In genomic region chr5:31222696-31223095, GRCm38 (mm10) we compare ENCODE assay signal across 25 mouse cellular contexts. TPM values are rescaled to one million over a fixed set of nuclear protein-coding genes. Genes with fewer than 3 reads are reported as not detected.
A peak's percentile ranks its signal among the peaks of the same experiment; 100 is the strongest.
DNase-seq lines count a peak whose midpoint lies in the region; TF ChIP-seq lines count a peak whose summit lies in the region.
"Had no signal": no experiment of that assay in that cellular context is flagged by ENCODE, and none has a peak within 500 bp of the region (broad histone marks: within the 10 kb centered on the region; RNA-seq: fewer than 3 reads in every experiment).

No protein-coding gene starts in this region.

- H3K4me3 ChIP-seq in cerebellum, adult 2 months (replicated peaks; ENCODE audit: insufficient read depth, low read depth, low read length) = no peak overlapping the region
- H3K4me3 ChIP-seq in testis, adult 2 months (ENCODE audit: control insufficient read depth, low read depth, low read length) = peak overlapping the region; percentile 46
- H3K4me3 ChIP-seq: embryonic facial prominence, embryonic 10.5 days; embryonic facial prominence, embryonic 12.5 days; forebrain, embryonic 13.5 days; forebrain, embryonic 15.5 days had no signal

- no peak for TF ChIP-seq CTCF in cerebellum, adult 2 months (IDR thresholded peaks at IDR 0.05; ENCODE audit: borderline replicate concordance, insufficient read depth, low read depth, low read length)
- TF ChIP-seq CTCF in testis, adult 2 months (IDR thresholded peaks at IDR 0.05; ENCODE audit: control insufficient read depth, insufficient read depth, insufficient replicate concordance, low read depth, low read length) = no peak

- 94% methylated on average over 9 of the region's 9 CpGs for WGBS in cerebellum, adult 2 months

- H3K36me3 ChIP-seq in testis, adult 2 months (ENCODE audit: control insufficient read depth, insufficient read depth, low read length) = no peaks in the 10 kb centered on the region
- H3K36me3 ChIP-seq: embryonic facial prominence, embryonic 10.5 days; embryonic facial prominence, embryonic 12.5 days; forebrain, embryonic 15.5 days; G1E had no signal

- no peak overlapping the region for H3K27ac ChIP-seq in cerebellum, adult 2 months (ENCODE audit: insufficient read depth, low read length)
- no peak overlapping the region for H3K27ac ChIP-seq in testis, adult 2 months (ENCODE audit: control insufficient read depth, insufficient read depth, low read depth, low read length)
- H3K27ac ChIP-seq: embryonic facial prominence, embryonic 10.5 days; embryonic facial prominence, embryonic 12.5 days; forebrain, embryonic 13.5 days; forebrain, embryonic 15.5 days had no signal

- peak; percentile 28 for DNase-seq in cerebellum, adult 11-12 months
- DNase-seq in cerebellum, adult 2 months = no peak
- peak; percentile 13 to 29 for DNase-seq in cerebellum, postnatal 10 days
- DNase-seq in cerebellum, adult 8-10 months = no peak
- DNase-seq in kidney, adult 11 months = peak; percentile 9
- no peak for DNase-seq in kidney, postnatal 36 days
- no peak for DNase-seq in testis, postnatal 14 days (ENCODE audit: low spot score)
- DNase-seq: adrenal gland, adult 8-10 months; adrenal gland, postnatal 14 days; adrenal gland, postnatal 36 days; B cell, adult 2 months; cerebellum, adult 18-20 months; forebrain, postnatal 0 days had no signal

- TF ChIP-seq POLR2A in cerebellum, adult 2 months (IDR thresholded peaks at IDR 0.05; ENCODE audit: borderline replicate concordance, insufficient read depth, low read length) = no peak
- TF ChIP-seq POLR2A in testis, adult 2 months (IDR thresholded peaks at IDR 0.05; ENCODE audit: control insufficient read depth, low read depth, low read length) = no peak

- peaks cover 2% of the 10 kb centered on the region; the same call in 1 of the 2 replicates for H3K4me1 ChIP-seq in cerebellum, adult 2 months (ENCODE audit: control insufficient read depth, insufficient read depth, low read length)
- H3K4me1 ChIP-seq in testis, adult 2 months (ENCODE audit: control insufficient read depth, insufficient read depth, low read length) = no peaks in the 10 kb centered on the region

- H3K27me3 ChIP-seq in cerebellum, adult 2 months (ENCODE audit: control insufficient read depth, insufficient read depth, low read length) = no peaks in the 10 kb centered on the region
- H3K27me3 ChIP-seq in testis, adult 2 months (ENCODE audit: control insufficient read depth, insufficient read depth, low read length) = no peaks in the 10 kb centered on the region
- H3K27me3 ChIP-seq: CH12.LX; embryonic facial prominence, embryonic 12.5 days; forebrain, embryonic 13.5 days; forebrain, embryonic 15.5 days; Patski had no signal

RNA-seq across cellular contexts. Expression of gene Ppm1g, which starts 2.2 kb away (rescaled TPM):
- polyA plus RNA-seq in cerebellum, adult 2 months (2012; rRNA removed) = 83.9 and 84.1 TPM in 2 replicates
- 392 and 429 TPM in 2 replicates for polyA plus RNA-seq in testis, adult 2 months (2012; rRNA removed)

RNA-seq across cellular contexts. Expression of gene Nrbp1, which starts 18.0 kb away (rescaled TPM):
- 143 and 148 TPM in 2 replicates for polyA plus RNA-seq in cerebellum, adult 2 months (2012; rRNA removed)
- polyA plus RNA-seq in testis, adult 2 months (2012; rRNA removed) = 62.5 and 64.2 TPM in 2 replicates

RNA-seq across cellular contexts. Expression of gene Gm9970, which starts 18.3 kb away (rescaled TPM):
- 0.48 TPM in 1 of 2 replicates, not detected in the other for polyA plus RNA-seq in cerebellum, adult 2 months (2012; rRNA removed)
- polyA plus RNA-seq in testis, adult 2 months (2012; rRNA removed) = 86.1 and 103 TPM in 2 replicates
- polyA plus RNA-seq: activated CD4-positive, CD25-positive, alpha-beta regulatory T cell, adult 4 months; CD4-positive, CD25-positive, alpha-beta regulatory T cell, adult 4 months; cortical plate, adult 2 months; forebrain, embryonic 11.5 days had no signal

RNA-seq across cellular contexts. Expression of gene Zfp513, which starts 20.6 kb away (rescaled TPM):
- polyA plus RNA-seq in cerebellum, adult 2 months (2012; rRNA removed) = 44.5 and 45.4 TPM in 2 replicates
- polyA plus RNA-seq in testis, adult 2 months (2012; rRNA removed) = 53.2 and 60.0 TPM in 2 replicates

RNA-seq across cellular contexts. Expression of gene Krtcap3, which starts 28.8 kb away (rescaled TPM):
- polyA plus RNA-seq in cerebellum, adult 2 months (2012; rRNA removed) = 4.3 and 5.2 TPM in 2 replicates
- polyA plus RNA-seq in testis, adult 2 months (2012; rRNA removed) = 20.9 and 23.1 TPM in 2 replicates

Comparison
In these comparisons a context has a peak if more than half of its experiments do, and no peak if none do; other contexts are left out.
1. DNase-seq: peak in cerebellum, adult 11-12 months (single experiment), cerebellum, postnatal 10 days (2 of 2) and kidney, adult 11 months (single experiment); none in cerebellum, adult 2 months (0 of 2), cerebellum, adult 8-10 months (single experiment), kidney, postnatal 36 days (0 of 2) and testis, postnatal 14 days (single experiment).
2. RNA of gene Gm9970, which starts 18.3 kb away (polyA plus RNA-seq): 86.1 to 103 TPM in testis, adult 2 months; 0.48 TPM in cerebellum, adult 2 months; every median in the first group is over 10 times any median in the second.